Mouse (Mus musculus): ENCODE data around the gene Abhd14a.

- TF ChIP-seq CTCF (IDR thresholded peaks at IDR 0.05; ENCODE audit: insufficient read depth, low read length) (no peak), POLR2A (IDR thresholded peaks at IDR 0.05; ENCODE audit: borderline replicate concordance, extremely low read depth, low read depth, low read length) (no peak)
These were observed 45.3 kb downstream of the Abhd14a start for GRCm38 (mm10) chr9:106402149-106402548.
